ENCODE assay signal across 8 mouse cellular contexts in the genomic region with DNA sequence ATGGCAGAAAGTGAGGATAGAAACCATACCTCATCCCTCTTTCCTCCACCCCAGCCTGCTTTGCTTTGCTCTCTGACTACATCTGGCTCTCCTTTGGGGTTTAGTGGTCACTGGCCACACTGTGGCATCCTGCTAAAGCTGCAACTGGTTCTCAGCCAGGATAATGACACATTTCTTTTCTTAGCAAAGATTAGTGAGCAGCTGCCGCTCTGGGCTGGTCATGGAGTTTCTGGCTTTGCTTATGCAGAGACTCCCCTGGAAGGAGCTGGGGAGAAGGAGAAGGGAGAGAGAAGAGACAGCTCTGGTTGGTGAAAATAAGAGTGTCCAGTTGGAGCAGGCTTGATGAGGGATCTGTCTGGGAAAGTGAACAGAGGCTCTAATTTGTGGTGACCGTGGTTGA. TPM values are rescaled to one million over a fixed set of nuclear protein-coding genes. Genes with fewer than 3 reads are reported as not detected.
DNase-seq lines count a peak whose midpoint lies in the region; ATAC-seq lines count a peak whose summit lies in the region.
"Had no signal": no experiment of that assay in that cellular context is flagged by ENCODE, and none has a peak within 500 bp of the region (broad histone marks: within the 10 kb centered on the region; RNA-seq: fewer than 3 reads in every experiment).

No protein-coding gene starts in this region.

- peaks cover 68% of the 10 kb centered on the region for H3K36me3 ChIP-seq in limb, embryonic 15.5 days
- peaks cover 49% of the 10 kb centered on the region for H3K36me3 ChIP-seq in hindbrain, embryonic 14.5 days (replicated peaks; ENCODE audit: control insufficient read depth, insufficient read depth)

- H3K4me3 ChIP-seq in limb, embryonic 15.5 days, result no peak overlapping the region
- H3K4me3 ChIP-seq in hindbrain, embryonic 14.5 days (replicated peaks; ENCODE audit: low read length), result no peak overlapping the region

- no peak overlapping the region for H3K4me2 ChIP-seq in limb, embryonic 15.5 days
- no peak overlapping the region for H3K4me2 ChIP-seq in hindbrain, embryonic 14.5 days (replicated peaks)

- 0 out of 2 replicates have a peak, but pooled peaks cover 5% of the 10 kb centered on the region for H3K4me1 ChIP-seq in limb, embryonic 15.5 days
- H3K4me1 ChIP-seq in hindbrain, embryonic 14.5 days (replicated peaks; ENCODE audit: control insufficient read depth, insufficient read depth, low read length), result no peaks in the 10 kb centered on the region

- no peaks in the 10 kb centered on the region for H3K9me3 ChIP-seq in limb, embryonic 15.5 days
- no peaks in the 10 kb centered on the region for H3K9me3 ChIP-seq in hindbrain, embryonic 14.5 days (ENCODE audit: control insufficient read depth, low read length)

- peak; percentile 31; the same call in 1 of the 2 replicates for ATAC-seq in limb, embryonic 15.5 days (ENCODE audit: insufficient number of reproducible peaks, low FRiP score, low TSS enrichment, low read depth)
- ATAC-seq in cerebellum, adult (ENCODE audit: insufficient number of reproducible peaks, low FRiP score, low TSS enrichment), result no peak
- no peak for ATAC-seq in hindbrain, embryonic 14.5 days (ENCODE audit: low FRiP score)
- ATAC-seq: lung, postnatal 0 days had no signal

- H3K9ac ChIP-seq in limb, embryonic 15.5 days, result no peak overlapping the region
- H3K9ac ChIP-seq in hindbrain, embryonic 14.5 days, result no peak overlapping the region

- DNase-seq in MN1 (ENCODE audit: low spot score), result peak; percentile 54
- peak; percentile 27 for DNase-seq in brain, adult 2 months (ENCODE audit: low read depth, low spot score)
- peak; percentile 49 for DNase-seq in heart, adult 8-10 months (ENCODE audit: low spot score)
- no peak for DNase-seq in embryo, embryonic 10 days (ENCODE audit: low spot score)
- DNase-seq in hindbrain, embryonic 14.5 days (ENCODE audit: low spot score), result no peak

- H3K27ac ChIP-seq in limb, embryonic 15.5 days, result peak overlapping the region; percentile 34
- H3K27ac ChIP-seq in hindbrain, embryonic 14.5 days, result no peak overlapping the region

- WGBS in limb, embryonic 15.5 days, result 56% methylated on average over 2 of the region's 2 CpGs
- WGBS in hindbrain, embryonic 14.5 days, result 80% methylated on average over 2 of the region's 2 CpGs

- H3K27me3 ChIP-seq in limb, embryonic 15.5 days, result no peaks in the 10 kb centered on the region
- H3K27me3 ChIP-seq in hindbrain, embryonic 14.5 days (ENCODE audit: control insufficient read depth, insufficient read depth, low read length), result no peaks in the 10 kb centered on the region

RNA-seq across cellular contexts. Expression of a gene that starts 50.8 kb away (rescaled TPM):
- 1 to 10 TPM; 2.3 to 4.9 (median 3.3) TPM for total RNA-seq in heart, adult 8-10 months (2022)
- 28.4 and 28.6 TPM in 2 replicates for polyA plus RNA-seq in limb, embryonic 15.5 days (2015; fragmentation: Nextera tagmentation; extraction: Ambion mirVana)
- polyA plus RNA-seq in hindbrain, embryonic 14.5 days (2014; fragmentation: Nextera tagmentation; extraction: Ambion mirVana), result 21.8 and 23.4 TPM in 2 replicates

RNA-seq across cellular contexts. Expression of a gene that starts 56.7 kb away (rescaled TPM):
- total RNA-seq in heart, adult 8-10 months (2022), result 1 to 10 TPM; 3.0 to 4.4 (median 3.7) TPM
- polyA plus RNA-seq in limb, embryonic 15.5 days (2015; fragmentation: Nextera tagmentation; extraction: Ambion mirVana), result 90.6 and 97.1 TPM in 2 replicates
- polyA plus RNA-seq in hindbrain, embryonic 14.5 days (2014; fragmentation: Nextera tagmentation; extraction: Ambion mirVana), result 53.7 and 55.9 TPM in 2 replicates

Comparison
In these comparisons a context has a peak if more than half of its experiments do, and no peak if none do; other contexts are left out.
1. DNase-seq: peak in MN1 (single experiment), brain, adult 2 months (single experiment) and heart, adult 8-10 months (single experiment); none in embryo, embryonic 10 days (single experiment) and hindbrain, embryonic 14.5 days (single experiment).